Mouse (Mus musculus): ENCODE data around the gene Bicd2.

- TF ChIP-seq CTCF (IDR thresholded peaks at IDR 0.05; ENCODE audit: borderline replicate concordance, insufficient read depth, low read length): no peak
- no peak for TF ChIP-seq POLR2A (IDR thresholded peaks at IDR 0.05; ENCODE audit: low read depth, low read length)
Measured at GRCm38 (mm10) chr13:49435745-49436144, 94.4 kb downstream of the Bicd2 start.

All from embryonic fibroblast, embryonic 13.5 days (primary cell).